Comparison of ENCODE assay signal across 19 mouse cellular contexts in genomic region chr3:158886732-158887386, GRCm38 (mm10).
A peak's percentile ranks its signal among the peaks of the same experiment; 100 is the strongest.
DNase-seq lines count a peak whose midpoint lies in the region; ATAC-seq and TF ChIP-seq lines count a peak whose summit lies in the region.
"Had no signal": no experiment of that assay in that cellular context is flagged by ENCODE, and none has a peak within 500 bp of the region (broad histone marks: within the 10 kb centered on the region; RNA-seq: fewer than 3 reads in every experiment).

No protein-coding gene starts in this region.

- intact Hi-C loops in heart, adult 2 months (cut with DNase I): no loop called here

- H3K27ac ChIP-seq in hindbrain, embryonic 15.5 days (replicated peaks): 0 out of 2 replicates have a peak overlapping the region, but pooled peaks have one; percentile 17
- H3K27ac ChIP-seq in hindbrain, embryonic 10.5 days: no peak overlapping the region
- no peak overlapping the region for H3K27ac ChIP-seq in midbrain, embryonic 13.5 days
- no peak overlapping the region for H3K27ac ChIP-seq in midbrain, embryonic 11.5 days (ENCODE audit: low read depth, low read length)
- peak overlapping the region; percentile 58 for H3K27ac ChIP-seq in forebrain, embryonic 16.5 days (ENCODE audit: low read length)
- H3K27ac ChIP-seq in midbrain, embryonic 16.5 days (ENCODE audit: low read length): peak overlapping the region; percentile 73
- H3K27ac ChIP-seq in stomach, postnatal 0 days (replicated peaks): no peak overlapping the region
- no peak overlapping the region for H3K27ac ChIP-seq in heart, adult 2 months
- H3K27ac ChIP-seq: gastrocnemius, adult 2 months; limb, embryonic 15.5 days; macrophage had no signal

- no peaks in the 10 kb centered on the region for H3K27me3 ChIP-seq in hindbrain, embryonic 15.5 days
- H3K27me3 ChIP-seq in hindbrain, embryonic 10.5 days (ENCODE audit: insufficient read depth, poor library complexity, severe bottlenecking): no peaks in the 10 kb centered on the region
- no peaks in the 10 kb centered on the region for H3K27me3 ChIP-seq in midbrain, embryonic 13.5 days
- no peaks in the 10 kb centered on the region for H3K27me3 ChIP-seq in midbrain, embryonic 11.5 days (ENCODE audit: control insufficient read depth, insufficient read depth, low read length)
- no peaks in the 10 kb centered on the region for H3K27me3 ChIP-seq in forebrain, embryonic 16.5 days (replicated peaks; ENCODE audit: control insufficient read depth, insufficient read depth, low read length)
- H3K27me3 ChIP-seq in midbrain, embryonic 16.5 days (ENCODE audit: control insufficient read depth, insufficient read depth, low read depth, low read length): no peaks in the 10 kb centered on the region
- no peaks in the 10 kb centered on the region for H3K27me3 ChIP-seq in stomach, postnatal 0 days (ENCODE audit: control insufficient read depth, insufficient read depth, low read length)
- H3K27me3 ChIP-seq in heart, adult 2 months (ENCODE audit: control insufficient read depth, insufficient read depth, low read length): no peaks in the 10 kb centered on the region
- H3K27me3 ChIP-seq: limb, embryonic 15.5 days had no signal

- peak; percentile 85 for ATAC-seq in hindbrain, embryonic 15.5 days (ENCODE audit: low FRiP score, low read depth)
- ATAC-seq in midbrain, embryonic 13.5 days: peak; percentile 37; the same call in 1 of the 2 replicates
- ATAC-seq in midbrain, embryonic 11.5 days (ENCODE audit: low FRiP score): no peak
- ATAC-seq in forebrain, embryonic 16.5 days: peak; percentile 92
- ATAC-seq in midbrain, embryonic 16.5 days: peak; percentile 95
- no peak for ATAC-seq in stomach, postnatal 0 days (ENCODE audit: low FRiP score, low TSS enrichment)
- ATAC-seq: intestine, embryonic 16.5 days had no signal

- 74% methylated on average over 1 of the region's 1 CpGs for WGBS in hindbrain, embryonic 15.5 days
- WGBS in hindbrain, embryonic 10.5 days: 81% methylated on average over 1 of the region's 1 CpGs
- WGBS in midbrain, embryonic 13.5 days: 88% methylated on average over 1 of the region's 1 CpGs
- 73% methylated on average over 1 of the region's 1 CpGs for WGBS in midbrain, embryonic 11.5 days
- WGBS in forebrain, embryonic 16.5 days: 77% methylated on average over 1 of the region's 1 CpGs
- WGBS in midbrain, embryonic 16.5 days: 69% methylated on average over 1 of the region's 1 CpGs
- WGBS in stomach, postnatal 0 days: 45% methylated on average over 1 of the region's 1 CpGs
- WGBS in heart, adult 2 months: 51% methylated on average over 1 of the region's 1 CpGs

- H3K4me3 ChIP-seq in hindbrain, embryonic 15.5 days: no peak overlapping the region
- no peak overlapping the region for H3K4me3 ChIP-seq in hindbrain, embryonic 10.5 days
- H3K4me3 ChIP-seq in midbrain, embryonic 13.5 days (replicated peaks): no peak overlapping the region
- no peak overlapping the region for H3K4me3 ChIP-seq in midbrain, embryonic 11.5 days (ENCODE audit: low read depth, low read length)
- H3K4me3 ChIP-seq in forebrain, embryonic 16.5 days (replicated peaks; ENCODE audit: low read length): no peak overlapping the region
- no peak overlapping the region for H3K4me3 ChIP-seq in midbrain, embryonic 16.5 days (ENCODE audit: low read depth, low read length)
- no peak overlapping the region for H3K4me3 ChIP-seq in stomach, postnatal 0 days (ENCODE audit: low read depth, low read length)
- no peak overlapping the region for H3K4me3 ChIP-seq in heart, adult 2 months
- H3K4me3 ChIP-seq: erythroblast, embryonic 14.5 days; gastrocnemius, adult 2 months; limb, embryonic 15.5 days had no signal

- TF ChIP-seq EP300 in stomach, postnatal 0 days (optimal IDR thresholded peaks at IDR 0.05): no peak
- TF ChIP-seq EP300 in heart, adult 2 months (IDR thresholded peaks at IDR 0.05; ENCODE audit: insufficient read depth, low read depth, low read length): no peak

- H3K79me2 ChIP-seq in heart, adult 2 months (replicated peaks; ENCODE audit: control insufficient read depth, insufficient read depth, low read length): no peaks in the 10 kb centered on the region

- TF ChIP-seq CTCF in stomach, postnatal 0 days (IDR thresholded peaks at IDR 0.05; ENCODE audit: low read depth): no peak
- no peak for TF ChIP-seq CTCF in heart, adult 2 months (IDR thresholded peaks at IDR 0.05)

- no peaks in the 10 kb centered on the region for H3K36me3 ChIP-seq in hindbrain, embryonic 15.5 days
- H3K36me3 ChIP-seq in hindbrain, embryonic 10.5 days: no peaks in the 10 kb centered on the region
- no peaks in the 10 kb centered on the region for H3K36me3 ChIP-seq in midbrain, embryonic 13.5 days
- no peaks in the 10 kb centered on the region for H3K36me3 ChIP-seq in midbrain, embryonic 11.5 days (ENCODE audit: control insufficient read depth, insufficient read depth, low read length)
- H3K36me3 ChIP-seq in forebrain, embryonic 16.5 days (ENCODE audit: control insufficient read depth, insufficient read depth): no peaks in the 10 kb centered on the region
- H3K36me3 ChIP-seq in midbrain, embryonic 16.5 days (ENCODE audit: control insufficient read depth, insufficient read depth, low read length): no peaks in the 10 kb centered on the region
- no peaks in the 10 kb centered on the region for H3K36me3 ChIP-seq in stomach, postnatal 0 days (ENCODE audit: control insufficient read depth, insufficient read depth, low read length)
- no peaks in the 10 kb centered on the region for H3K36me3 ChIP-seq in heart, adult 2 months (ENCODE audit: control insufficient read depth, insufficient read depth, low read length)
- H3K36me3 ChIP-seq: limb, embryonic 15.5 days had no signal

- no peak overlapping the region for H3K9ac ChIP-seq in hindbrain, embryonic 15.5 days
- H3K9ac ChIP-seq in midbrain, embryonic 13.5 days (replicated peaks): no peak overlapping the region
- no peak overlapping the region for H3K9ac ChIP-seq in midbrain, embryonic 11.5 days (ENCODE audit: low read length)
- H3K9ac ChIP-seq in forebrain, embryonic 16.5 days (replicated peaks; ENCODE audit: low read depth, low read length): no peak overlapping the region
- no peak overlapping the region for H3K9ac ChIP-seq in midbrain, embryonic 16.5 days (ENCODE audit: low read depth, low read length)
- H3K9ac ChIP-seq in stomach, postnatal 0 days (ENCODE audit: low read length): no peak overlapping the region
- no peak overlapping the region for H3K9ac ChIP-seq in heart, adult 2 months (ENCODE audit: low read depth, low read length)
- H3K9ac ChIP-seq: limb, embryonic 15.5 days had no signal

- no peak for DNase-seq in hindbrain, embryonic 10.5 days (ENCODE audit: low spot score)
- DNase-seq in midbrain, embryonic 11.5 days (ENCODE audit: low spot score, missing footprints): no peak
- no peak for DNase-seq in stomach, postnatal 0 days (ENCODE audit: low spot score)
- no peak for DNase-seq in heart, adult 2 months
- DNase-seq: adrenal gland, adult 8-10 months; B cell, adult 2 months; gastrocnemius, adult 2 months; heart, adult 18-20 months; heart, postnatal 14 days; kidney, postnatal 14 days; lung, adult 18-20 months had no signal

- H3K4me1 ChIP-seq in hindbrain, embryonic 15.5 days (replicated peaks): peaks cover 6% of the 10 kb centered on the region; the same call in 1 of the 2 replicates
- H3K4me1 ChIP-seq in hindbrain, embryonic 10.5 days (replicated peaks): no peaks in the 10 kb centered on the region
- H3K4me1 ChIP-seq in midbrain, embryonic 13.5 days (replicated peaks): 0 out of 2 replicates have a peak, but pooled peaks cover 5% of the 10 kb centered on the region
- no peaks in the 10 kb centered on the region for H3K4me1 ChIP-seq in midbrain, embryonic 11.5 days (ENCODE audit: control insufficient read depth, insufficient read depth, low read length)
- H3K4me1 ChIP-seq in forebrain, embryonic 16.5 days (replicated peaks; ENCODE audit: control insufficient read depth, insufficient read depth, low read length): peaks cover 5% of the 10 kb centered on the region
- peaks cover 11% of the 10 kb centered on the region for H3K4me1 ChIP-seq in midbrain, embryonic 16.5 days (ENCODE audit: control insufficient read depth, insufficient read depth, low read length)
- H3K4me1 ChIP-seq in stomach, postnatal 0 days (replicated peaks; ENCODE audit: control insufficient read depth, insufficient read depth): no peaks in the 10 kb centered on the region
- no peaks in the 10 kb centered on the region for H3K4me1 ChIP-seq in heart, adult 2 months (ENCODE audit: control insufficient read depth, insufficient read depth, low read length)
- H3K4me1 ChIP-seq: limb, embryonic 15.5 days had no signal

- no peaks in the 10 kb centered on the region for H3K9me3 ChIP-seq in hindbrain, embryonic 15.5 days
- no peaks in the 10 kb centered on the region for H3K9me3 ChIP-seq in hindbrain, embryonic 10.5 days
- H3K9me3 ChIP-seq in midbrain, embryonic 13.5 days: no peaks in the 10 kb centered on the region
- H3K9me3 ChIP-seq in midbrain, embryonic 11.5 days (ENCODE audit: control insufficient read depth, low read length): no peaks in the 10 kb centered on the region
- H3K9me3 ChIP-seq in forebrain, embryonic 16.5 days (ENCODE audit: control insufficient read depth, low read length): no peaks in the 10 kb centered on the region
- no peaks in the 10 kb centered on the region for H3K9me3 ChIP-seq in midbrain, embryonic 16.5 days (replicated peaks; ENCODE audit: control insufficient read depth, low read length, poor library complexity, severe bottlenecking)
- no peaks in the 10 kb centered on the region for H3K9me3 ChIP-seq in stomach, postnatal 0 days (ENCODE audit: control insufficient read depth, low read length)
- H3K9me3 ChIP-seq: limb, embryonic 15.5 days had no signal

- no peak overlapping the region for H3K4me2 ChIP-seq in hindbrain, embryonic 15.5 days
- H3K4me2 ChIP-seq in midbrain, embryonic 13.5 days (replicated peaks): no peak overlapping the region
- no peak overlapping the region for H3K4me2 ChIP-seq in midbrain, embryonic 11.5 days
- H3K4me2 ChIP-seq in forebrain, embryonic 16.5 days (ENCODE audit: low read length): no peak overlapping the region
- H3K4me2 ChIP-seq in midbrain, embryonic 16.5 days (ENCODE audit: low read length): no peak overlapping the region
- no peak overlapping the region for H3K4me2 ChIP-seq in stomach, postnatal 0 days (replicated peaks; ENCODE audit: low read depth)
- H3K4me2 ChIP-seq: limb, embryonic 15.5 days had no signal

- no peak for TF ChIP-seq POLR2A in heart, adult 2 months (IDR thresholded peaks at IDR 0.05; ENCODE audit: insufficient read depth, low read depth, low read length)

Comparison
In these comparisons a context has a peak if more than half of its experiments do, and no peak if none do; other contexts are left out.
1. ATAC-seq: peak in hindbrain, embryonic 15.5 days (single experiment), midbrain, embryonic 13.5 days (single experiment), forebrain, embryonic 16.5 days (single experiment) and midbrain, embryonic 16.5 days (single experiment); none in midbrain, embryonic 11.5 days (single experiment) and stomach, postnatal 0 days (single experiment).
2. H3K27ac ChIP-seq: peak in hindbrain, embryonic 15.5 days (single experiment), forebrain, embryonic 16.5 days (single experiment) and midbrain, embryonic 16.5 days (single experiment); none in hindbrain, embryonic 10.5 days (single experiment), midbrain, embryonic 13.5 days (single experiment), midbrain, embryonic 11.5 days (single experiment), stomach, postnatal 0 days (single experiment) and heart, adult 2 months (single experiment).